Mouse (Mus musculus): ENCODE data around the gene Tbcc.

GRCm38 (mm10) chr17:46895426-46895825 is 4.9 kb downstream of the Tbcc start:
- TF ChIP-seq CTCF (conservative IDR thresholded peaks at IDR 0.05 in 1 of 2, IDR thresholded peaks at IDR 0.05 in 1 of 2; ENCODE audit: low read depth in 2 of 2, low read length in 2 of 2): no peak
- no peak for TF ChIP-seq JUN (IDR thresholded peaks at IDR 0.05; ENCODE audit: insufficient read depth, low read depth, low read length)
- TF ChIP-seq USF1 (IDR thresholded peaks at IDR 0.05; ENCODE audit: low read depth, low read length): no peak
